ENCODE assay signal across 9 mouse cellular contexts in the genomic region with DNA sequence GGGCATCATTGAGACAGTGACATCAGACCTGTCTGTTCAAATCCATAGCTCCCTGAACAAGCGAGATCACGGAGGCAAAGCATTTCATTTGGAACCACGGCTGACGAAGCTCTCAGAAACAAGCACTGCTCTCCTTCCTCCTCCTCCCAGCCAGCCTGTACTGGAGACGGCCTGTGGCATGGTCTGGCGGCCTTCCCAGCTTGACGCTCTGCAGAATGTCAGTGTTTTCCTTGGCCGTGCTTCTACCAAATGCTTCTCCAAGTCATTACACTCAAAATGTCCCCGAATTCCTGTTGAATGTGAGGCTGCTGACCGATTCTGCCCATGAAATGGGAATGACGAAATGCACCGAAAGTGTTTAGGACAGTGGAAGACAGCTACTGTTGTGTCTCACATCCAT. TPM values are rescaled to one million over a fixed set of nuclear protein-coding genes. Genes with fewer than 3 reads are reported as not detected.
A peak's percentile ranks its signal among the peaks of the same experiment; 100 is the strongest.
DNase-seq lines count a peak whose midpoint lies in the region; ATAC-seq lines count a peak whose summit lies in the region.
"Had no signal": no experiment of that assay in that cellular context is flagged by ENCODE, and none has a peak within 500 bp of the region (broad histone marks: within the 10 kb centered on the region; RNA-seq: fewer than 3 reads in every experiment).

No protein-coding gene starts in this region.

- 0 out of 2 replicates have a peak overlapping the region, but pooled peaks have one; percentile 40 for H3K27ac ChIP-seq in forebrain, embryonic 10.5 days
- no peak overlapping the region for H3K27ac ChIP-seq in forebrain, embryonic 11.5 days (ENCODE audit: low read depth, low read length)
- H3K27ac ChIP-seq in limb, embryonic 15.5 days, result peak overlapping the region; percentile 23; the same call in 1 of the 2 replicates

- no peak for DNase-seq in forebrain, embryonic 10.5 days (ENCODE audit: extremely low spot score, low spot score)
- DNase-seq in forebrain, embryonic 11.5 days (ENCODE audit: low spot score), result no peak
- peak; percentile 28 for DNase-seq in urinary bladder, postnatal 14 days (ENCODE audit: low spot score)
- no peak for DNase-seq in urinary bladder, adult 2 months (ENCODE audit: low spot score)
- peak; percentile 54 for DNase-seq in kidney, adult 18-20 months
- no peak for DNase-seq in thymus, postnatal 4 days
- DNase-seq in spleen, adult 18-20 months, result no peak

- H3K4me1 ChIP-seq in forebrain, embryonic 10.5 days, result peaks cover 15% of the 10 kb centered on the region
- H3K4me1 ChIP-seq in forebrain, embryonic 11.5 days (replicated peaks; ENCODE audit: control insufficient read depth, insufficient read depth, low read length), result no peaks in the 10 kb centered on the region; the same call in 1 of the 2 replicates
- H3K4me1 ChIP-seq in limb, embryonic 15.5 days, result peaks cover 17% of the 10 kb centered on the region

- H3K4me2 ChIP-seq in forebrain, embryonic 11.5 days (ENCODE audit: low read depth, low read length, severe bottlenecking), result no peak overlapping the region
- H3K4me2 ChIP-seq in limb, embryonic 15.5 days, result no peak overlapping the region

- no peaks in the 10 kb centered on the region for H3K27me3 ChIP-seq in forebrain, embryonic 10.5 days (ENCODE audit: poor library complexity, severe bottlenecking)
- no peaks in the 10 kb centered on the region for H3K27me3 ChIP-seq in forebrain, embryonic 11.5 days (ENCODE audit: control insufficient read depth, insufficient read depth, low read length)
- no peaks in the 10 kb centered on the region for H3K27me3 ChIP-seq in limb, embryonic 15.5 days

- H3K9me3 ChIP-seq in forebrain, embryonic 10.5 days, result no peaks in the 10 kb centered on the region
- H3K9me3 ChIP-seq in forebrain, embryonic 11.5 days (ENCODE audit: control insufficient read depth, low read length), result no peaks in the 10 kb centered on the region
- H3K9me3 ChIP-seq in limb, embryonic 15.5 days, result no peaks in the 10 kb centered on the region

- H3K36me3 ChIP-seq in forebrain, embryonic 10.5 days (replicated peaks), result no peaks in the 10 kb centered on the region
- H3K36me3 ChIP-seq in forebrain, embryonic 11.5 days (ENCODE audit: control insufficient read depth, insufficient read depth, low read length), result no peaks in the 10 kb centered on the region
- H3K36me3 ChIP-seq in limb, embryonic 15.5 days, result no peaks in the 10 kb centered on the region

- WGBS in forebrain, embryonic 10.5 days, result 88% methylated on average over 12 of the region's 12 CpGs
- 87% methylated on average over 12 of the region's 12 CpGs for WGBS in forebrain, embryonic 11.5 days
- WGBS in limb, embryonic 15.5 days, result 44% methylated on average over 12 of the region's 12 CpGs

- no peak for ATAC-seq in forebrain, embryonic 11.5 days (replicated peaks; ENCODE audit: low FRiP score)
- ATAC-seq in limb, embryonic 15.5 days (ENCODE audit: insufficient number of reproducible peaks, low FRiP score, low TSS enrichment, low read depth), result 0 out of 2 replicates have a peak, but pooled peaks have one; percentile 52

- no peak overlapping the region for H3K9ac ChIP-seq in forebrain, embryonic 11.5 days (ENCODE audit: low read length)
- H3K9ac ChIP-seq in limb, embryonic 15.5 days, result no peak overlapping the region

- H3K4me3 ChIP-seq in forebrain, embryonic 10.5 days, result no peak overlapping the region
- H3K4me3 ChIP-seq in forebrain, embryonic 11.5 days (ENCODE audit: low read depth, low read length), result no peak overlapping the region
- H3K4me3 ChIP-seq in limb, embryonic 15.5 days, result no peak overlapping the region

RNA-seq across cellular contexts. Expression of a gene that starts 6.7 kb away (rescaled TPM):
- not detected in 2 replicates for polyA plus RNA-seq in forebrain, embryonic 10.5 days (2016; fragmentation: Nextera tagmentation; extraction: Ambion mirVana)
- polyA plus RNA-seq in forebrain, embryonic 11.5 days (2014; fragmentation: Nextera tagmentation; extraction: Ambion mirVana), result not detected in 2 replicates
- polyA plus RNA-seq in urinary bladder, adult 2 months (2012; rRNA removed), result not detected in 2 replicates
- polyA plus RNA-seq in limb, embryonic 15.5 days (2015; fragmentation: Nextera tagmentation; extraction: Ambion mirVana), result not detected in 2 replicates
- polyA plus RNA-seq: C2C12 had no signal

RNA-seq across cellular contexts. Expression of a gene that starts 42.4 kb away (rescaled TPM):
- polyA plus RNA-seq in forebrain, embryonic 10.5 days (2016; fragmentation: Nextera tagmentation; extraction: Ambion mirVana), result not detected in 2 replicates
- polyA plus RNA-seq in forebrain, embryonic 11.5 days (2014; fragmentation: Nextera tagmentation; extraction: Ambion mirVana), result not detected in 2 replicates
- polyA plus RNA-seq in urinary bladder, adult 2 months (2012; rRNA removed), result not detected in 2 replicates
- not detected in 2 replicates for polyA plus RNA-seq in limb, embryonic 15.5 days (2015; fragmentation: Nextera tagmentation; extraction: Ambion mirVana)
- polyA plus RNA-seq: C2C12 had no signal

Comparison
In these comparisons a context has a peak if more than half of its experiments do, and no peak if none do; other contexts are left out.
1. DNase-seq: peak in urinary bladder, postnatal 14 days (single experiment) and kidney, adult 18-20 months (single experiment); none in forebrain, embryonic 10.5 days (single experiment), forebrain, embryonic 11.5 days (single experiment), urinary bladder, adult 2 months (single experiment), thymus, postnatal 4 days (single experiment) and spleen, adult 18-20 months (0 of 2).